Mouse (Mus musculus): ENCODE data around the gene Med18.
"Not testable (repeated sequence)": the region's sequence is repeated elsewhere in the genome, so short reads cannot be mapped to it uniquely, and the experiment has no call there.

Gene Med18

DNA sequence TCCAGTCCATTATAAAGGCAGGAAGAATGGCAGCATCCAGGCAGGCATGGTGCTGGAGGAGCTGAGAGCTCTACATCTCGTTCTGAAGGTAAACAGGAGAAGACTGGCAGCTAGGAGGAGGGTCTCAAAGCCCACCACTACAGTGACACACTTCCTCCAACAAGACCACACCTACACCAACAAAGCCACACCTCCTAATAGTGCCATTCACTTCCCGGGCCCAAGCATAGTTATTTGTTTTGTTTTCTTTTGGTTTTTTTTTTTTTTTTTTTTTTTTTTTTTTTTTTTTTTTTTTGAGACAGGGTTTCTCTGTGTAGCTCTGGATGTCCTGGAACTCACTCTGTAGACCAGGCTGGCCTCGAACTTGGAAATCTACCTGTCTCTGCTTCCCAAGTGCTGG is 18.4 kb upstream of the Med18 start:
- DNase-seq (ENCODE audit: low spot score): not testable (repeated sequence)

DNA sequence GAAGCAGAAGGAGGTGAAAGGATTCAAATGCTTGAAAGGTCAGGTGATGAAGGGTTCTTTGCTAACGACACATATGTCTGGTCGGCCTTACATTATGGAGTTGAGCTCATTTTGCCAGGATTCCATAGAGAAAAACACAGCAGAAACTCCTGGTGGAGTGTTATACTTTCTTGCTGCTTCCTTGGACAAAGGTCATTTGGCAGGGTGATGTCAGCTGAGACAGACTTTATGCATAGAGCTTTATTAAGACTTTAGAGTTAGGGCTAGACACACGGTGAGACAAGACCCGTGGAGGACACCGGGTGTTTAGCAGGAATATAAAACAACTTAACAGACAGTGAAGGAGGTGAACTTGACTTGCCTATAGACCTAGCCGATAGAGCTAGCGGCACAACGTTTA is 14.1 kb upstream of the Med18 start:
- DNase-seq (ENCODE audit: low spot score): no peak

DNA sequence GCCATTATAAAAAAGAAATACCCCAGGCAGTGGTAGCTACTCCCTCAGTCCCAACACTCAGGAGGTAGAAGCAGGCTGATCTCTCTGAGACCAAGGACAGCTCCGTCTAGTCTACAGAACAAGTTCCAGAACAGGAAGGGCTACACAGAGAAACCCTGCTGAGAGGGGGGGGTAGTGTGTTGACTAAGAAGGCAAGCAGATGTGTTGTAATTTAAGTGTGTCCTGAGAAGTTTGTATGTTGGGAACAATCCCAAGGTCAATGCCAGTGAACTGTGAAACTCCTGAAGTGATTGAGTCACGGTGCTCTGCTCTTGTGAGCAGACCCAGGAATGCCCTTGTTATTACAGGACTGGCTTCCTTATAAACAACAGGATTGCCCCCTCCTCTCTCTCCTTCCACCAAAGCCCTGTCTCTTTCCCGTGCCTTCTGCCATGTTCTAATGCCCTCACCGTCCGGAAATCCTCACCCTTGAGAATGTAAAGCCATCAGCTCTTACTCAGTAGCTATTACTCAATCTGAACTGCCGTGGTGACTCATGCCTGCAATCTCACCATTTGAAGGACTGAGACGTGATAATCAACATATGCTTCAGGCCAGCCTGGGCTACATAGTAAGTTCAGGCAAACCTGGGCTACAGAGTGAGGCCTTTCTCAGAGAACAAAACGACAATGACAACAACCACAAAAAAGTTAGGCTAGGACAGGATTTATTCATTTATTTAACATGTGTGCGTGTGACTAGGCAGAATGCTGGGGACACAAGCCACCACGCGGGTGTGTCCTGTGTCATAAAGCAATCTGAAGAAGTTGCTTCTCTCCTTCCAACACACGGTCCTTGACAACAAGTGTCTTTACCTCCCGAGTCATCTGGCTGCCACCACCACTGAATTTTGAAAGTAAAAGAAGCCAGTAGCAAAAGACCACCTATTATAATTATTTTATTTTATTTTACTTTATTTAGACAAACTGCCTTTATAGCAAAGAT is 12.5 kb upstream of the Med18 start:
- no peak for DNase-seq (ENCODE audit: low spot score)

DNA sequence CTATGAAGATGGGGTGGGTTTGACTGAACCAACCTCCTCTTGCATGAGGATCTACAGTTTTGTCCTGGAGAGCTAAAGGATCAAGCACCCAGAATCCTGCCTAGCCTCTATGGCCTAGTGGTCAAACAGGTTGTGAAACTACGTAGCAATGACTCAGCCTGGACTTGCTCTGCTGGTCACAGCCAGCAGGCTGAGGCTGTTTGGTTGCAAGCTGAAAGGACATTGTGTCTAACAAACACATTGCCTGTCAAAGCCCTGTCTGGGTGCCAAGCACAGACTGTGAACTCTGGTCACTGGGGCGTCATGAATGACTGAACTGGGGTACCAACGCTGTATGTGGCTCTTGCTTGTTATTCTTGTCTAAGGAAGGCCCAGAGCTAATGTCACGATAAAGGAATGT is 10.9 kb upstream of the Med18 start:
- DNase-seq (ENCODE audit: low spot score): no peak

GRCm38 (mm10) chr4:132473411-132473810 is 9.7 kb upstream of the Med18 start:
- no peak for DNase-seq (ENCODE audit: low spot score)

- no peak for DNase-seq (ENCODE audit: low spot score)
These were observed 6.2 kb upstream of the Med18 start for GRCm38 (mm10) chr4:132469873-132470272.

DNA sequence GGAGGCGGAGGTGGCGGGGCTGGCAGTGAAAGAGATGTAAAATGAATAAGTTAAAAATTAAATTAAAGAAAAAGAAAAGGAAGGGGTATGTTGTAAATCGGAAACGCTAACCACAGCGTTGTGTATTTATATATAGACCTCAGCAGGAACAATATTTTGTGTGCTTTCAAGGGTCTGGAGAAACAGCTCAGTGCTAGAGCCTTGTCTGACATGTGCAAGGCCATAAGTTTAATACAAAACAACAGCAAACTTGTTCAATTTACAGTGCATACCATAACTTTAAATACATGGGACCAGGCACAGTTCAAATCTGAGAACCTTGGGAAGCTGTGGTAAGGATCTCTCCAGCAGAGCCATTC is 513 bp upstream of the Med18 start:
- DNase-seq (ENCODE audit: low spot score): no peak

DNA sequence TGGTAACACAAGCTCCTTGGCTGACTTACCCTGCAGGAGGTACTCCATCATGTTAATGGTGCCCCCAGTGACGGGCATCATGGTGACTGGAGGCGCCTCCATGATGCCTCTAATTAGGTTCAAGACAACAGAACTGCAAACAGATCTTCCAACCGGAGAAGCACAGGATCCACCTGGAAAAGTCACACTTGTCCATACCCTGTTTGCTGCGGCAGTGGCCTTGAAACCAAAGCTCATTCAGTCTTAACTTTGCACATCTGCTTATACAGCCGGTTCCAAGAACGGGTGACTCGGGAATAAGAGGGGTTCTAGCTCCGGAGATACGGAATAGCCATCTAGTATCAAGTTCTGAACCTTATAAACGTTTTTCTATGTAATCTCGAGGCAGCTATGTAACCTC is 885 bp downstream of the Med18 start:
- DNase-seq (ENCODE audit: low spot score): no peak

DNA sequence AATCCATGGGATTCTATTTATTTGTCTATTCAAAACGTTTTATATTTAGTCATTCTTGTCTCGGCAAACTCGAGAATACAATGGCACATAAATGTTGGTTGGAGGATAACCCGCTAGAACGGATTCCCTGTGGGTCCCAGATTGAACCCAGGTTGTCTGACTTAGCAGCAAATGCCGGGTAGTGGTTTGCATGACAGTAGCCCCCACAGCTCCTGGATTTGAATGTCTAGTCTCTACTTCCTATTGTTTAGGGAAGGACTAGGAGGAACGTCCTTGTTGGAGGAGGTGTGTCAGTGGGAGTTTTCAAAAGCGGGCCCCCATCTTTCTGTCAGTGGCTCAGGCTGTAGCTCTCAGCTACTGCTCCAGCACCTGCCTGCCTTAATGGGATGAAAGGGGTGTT is 3.5 kb downstream of the Med18 start:
- DNase-seq (ENCODE audit: low spot score): no peak

- DNase-seq (ENCODE audit: low spot score): no peak
These were observed 8.2 kb downstream of the Med18 start for GRCm38 (mm10) chr4:132455561-132455960.

DNA sequence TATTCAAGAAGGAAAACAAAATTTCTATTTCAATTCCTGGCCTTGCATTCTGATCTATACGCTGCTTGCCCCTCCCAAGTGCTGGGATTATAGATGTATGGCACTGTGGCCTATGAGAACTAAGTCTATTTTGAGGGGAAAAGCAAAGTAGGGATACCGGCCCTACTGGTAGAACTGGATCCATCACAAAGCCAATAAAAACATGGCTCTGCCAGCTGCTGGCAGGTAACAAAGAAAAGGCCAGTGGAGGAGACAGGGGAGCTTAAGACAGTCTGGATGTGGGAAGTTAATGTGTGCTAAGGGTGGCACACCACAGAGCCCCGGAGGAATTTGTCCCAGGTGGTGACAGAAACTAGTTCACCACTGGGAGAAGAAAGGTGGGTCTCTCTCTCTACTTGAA is 8.6 kb downstream of the Med18 start:
- no peak for DNase-seq (ENCODE audit: low spot score)

GRCm38 (mm10) chr4:132454216-132454615 is 9.5 kb downstream of the Med18 start:
- DNase-seq (ENCODE audit: low spot score): no peak

DNA sequence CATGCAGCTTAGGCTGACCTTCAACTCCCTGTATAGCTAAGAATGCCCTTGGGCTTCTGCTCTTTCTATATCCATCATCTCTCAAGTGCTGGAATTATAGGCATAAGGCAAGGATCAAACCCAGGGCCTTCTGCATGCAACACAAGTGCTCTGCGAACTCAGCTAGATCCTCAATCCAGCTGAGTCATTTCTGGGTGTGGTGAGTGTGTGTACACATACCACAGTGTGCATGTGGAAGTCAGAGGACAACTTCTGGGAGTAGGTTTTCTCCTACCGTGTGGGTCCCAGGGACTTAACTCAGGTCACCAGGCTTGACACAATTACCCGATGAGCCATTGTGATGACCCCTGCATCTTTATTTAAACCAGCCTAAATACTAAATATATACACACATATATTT is 13.9 kb downstream of the Med18 start:
- no peak for DNase-seq (ENCODE audit: low spot score)

GRCm38 (mm10) chr4:132446105-132446504 is 17.6 kb downstream of the Med18 start:
- DNase-seq (ENCODE audit: low spot score): no peak

GRCm38 (mm10) chr4:132444516-132444915 is 19.2 kb downstream of the Med18 start:
- DNase-seq (ENCODE audit: low spot score): no peak

DNA sequence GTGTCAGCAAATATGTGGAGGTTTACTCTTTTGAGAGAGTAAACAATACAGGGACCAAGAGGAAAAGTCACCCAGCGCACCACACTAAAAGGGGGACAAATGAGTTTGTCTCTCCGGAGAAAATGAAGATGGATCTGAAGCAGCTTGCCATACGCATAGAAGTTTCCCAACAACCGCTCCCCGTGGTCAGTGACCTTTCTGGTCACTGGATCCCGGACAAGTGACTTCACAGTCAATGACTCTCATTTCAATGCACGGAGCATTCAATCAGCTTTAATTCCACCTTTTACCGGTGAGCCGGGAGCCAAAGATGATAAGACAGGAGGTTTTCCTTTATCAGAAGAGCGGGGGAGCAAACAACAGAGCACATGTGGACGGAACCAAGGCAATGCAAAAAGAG is 25.9 kb downstream of the Med18 start:
- DNase-seq (ENCODE audit: low spot score): no peak

- DNase-seq (ENCODE audit: low spot score): no peak
These were observed 30.9 kb downstream of the Med18 start for GRCm38 (mm10) chr4:132432717-132433372.

GRCm38 (mm10) chr4:132428022-132428542 is 35.6 kb downstream of the Med18 start:
- no peak for DNase-seq (ENCODE audit: low spot score)

DNA sequence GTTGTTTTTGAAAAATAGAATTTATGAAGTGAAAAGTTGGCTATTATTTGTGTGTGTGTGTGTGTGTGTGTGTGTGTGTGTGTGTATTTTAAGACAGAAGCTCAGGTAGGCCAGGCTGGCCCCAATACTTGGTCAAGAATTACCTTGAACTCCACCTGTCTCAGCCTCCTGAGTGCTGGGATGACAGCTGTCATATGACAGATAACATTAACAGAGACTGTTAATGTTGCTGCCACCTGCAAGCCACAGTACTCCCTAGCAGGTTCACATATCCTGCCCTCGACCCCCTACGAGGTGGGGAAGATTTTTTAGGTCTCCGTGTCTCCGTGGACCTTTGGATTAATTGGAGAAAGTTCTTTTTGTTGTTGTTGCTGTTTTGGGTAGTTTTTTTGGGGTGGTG is 36.2 kb downstream of the Med18 start:
- no peak for DNase-seq (ENCODE audit: low spot score)

GRCm38 (mm10) chr4:132426021-132426420 is 37.7 kb downstream of the Med18 start:
- no peak for DNase-seq (ENCODE audit: low spot score)

- DNase-seq (ENCODE audit: low spot score): peak; percentile 9
These were observed 39.0 kb downstream of the Med18 start for GRCm38 (mm10) chr4:132424765-132425164.

- DNase-seq (ENCODE audit: low spot score): peak; percentile 99
These were observed 41.6 kb downstream of the Med18 start, which contains the start of gene Phactr4 for GRCm38 (mm10) chr4:132421923-132422782. TSS of gene Phactr4 (minus strand) at chr4:132422489.
